Mouse (Mus musculus) lung, adult 2 months (tissue): ENCODE measurements around the gene Slc2a1. TPM values are rescaled to one million over a fixed set of nuclear protein-coding genes. Genes with fewer than 3 reads are reported as not detected.
A peak's percentile ranks its signal among the peaks of the same experiment; 100 is the strongest.

Source experiments
- DNase-seq: peaks from one replicate; pipeline ENCODE4 v3.0.0; 2022
- H3K4me1 ChIP-seq: fragments of 200-500 bp; 2 replicates; pipeline ENCODE4 v1.6.1; 2011; ENCODE audit warnings: low read length; ENCODE audit not compliant: control insufficient read depth, insufficient read depth
- H3K4me3 ChIP-seq: fragments of 200-500 bp; replicated peaks from 2 replicates; pipeline ENCODE3; 2011; ENCODE audit warnings: low read depth, mild to moderate bottlenecking, control low read depth, low read length; ENCODE audit errors: extremely low read depth
- CTCF ChIP-seq: fragments of 200-500 bp; IDR thresholded peaks from 2 replicates; pipeline ENCODE4 v1.5.1; 2011; ENCODE audit warnings: mild to moderate bottlenecking, low read length, control low read depth; ENCODE audit not compliant: insufficient read depth
- POLR2A ChIP-seq: fragments of 200-500 bp; IDR thresholded peaks from 2 replicates; pipeline ENCODE4 v1.6.1; 2011; ENCODE audit warnings: low read depth, mild to moderate bottlenecking, control low read depth, low read length, borderline replicate concordance; ENCODE audit errors: extremely low read depth
- WGBS: fragments of 180-500 bp; shearing (Covaris S2); methylation state at CpG from one replicate; pipeline ENCODE4 v1.1.7; 2018; 5-methylcytosine and 5-hydroxymethylcytosine counted together
- polyA plus RNA-seq: library from polyadenylated mRNA; depleted of rRNA; stranded (reverse); fragments of >200 nt; gene quantifications from 2 replicates; pipeline ENCODE4 v1.2.3, GENCODE M21; 2012

Gene Slc2a1
- polyA plus RNA-seq, 1 experiment: 39.0 TPM

GRCm38 (mm10) chr4:119141191-119141590 is 32.7 kb downstream of the Slc2a1 start:
- no peak for DNase-seq
- Histone ChIP-seq H3K4me1 (no peaks in the 10 kb centered on the region), H3K4me3 (no peak overlapping the region)
- no peak for TF ChIP-seq POLR2A
- no peak for TF ChIP-seq CTCF
- 56% methylated on average over 10 of the region's 10 CpGs for WGBS

GRCm38 (mm10) chr4:119142230-119142871 is 33.8 kb downstream of the Slc2a1 start:
- 34% methylated on average over 24 of the region's 24 CpGs for WGBS
- Histone ChIP-seq H3K4me1 (no peaks in the 10 kb centered on the region), H3K4me3 (no peak overlapping the region)
- no peak for DNase-seq
- no peak for TF ChIP-seq POLR2A
- TF ChIP-seq CTCF: peak; percentile 49; the same call in 1 of the 2 replicates

DNA sequence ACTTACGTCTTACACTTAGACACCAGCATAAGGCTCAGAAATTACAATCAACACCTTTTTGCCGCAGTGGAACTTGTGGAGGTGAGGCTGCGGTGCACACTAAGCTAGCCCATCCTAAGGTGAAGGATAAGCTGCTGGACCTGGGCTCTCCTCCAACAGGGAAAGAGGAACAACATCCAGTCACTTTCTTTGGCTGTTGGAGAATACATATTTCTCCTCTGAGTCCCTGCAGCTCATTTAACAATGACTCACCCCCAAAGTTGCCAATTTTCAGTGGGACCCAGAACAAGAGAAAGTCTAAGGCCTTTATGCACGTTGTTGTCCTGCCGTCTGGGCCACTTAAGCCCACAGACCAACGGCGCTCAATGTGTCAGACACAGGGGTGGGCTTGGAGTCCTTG is 38.3 kb downstream of the Slc2a1 start:
- WGBS: 75% methylated on average over 7 of the region's 7 CpGs
- no peak for DNase-seq

GRCm38 (mm10) chr4:119147347-119147746 is 38.8 kb downstream of the Slc2a1 start:
- 80% methylated on average over 5 of the region's 5 CpGs for WGBS
- TF ChIP-seq CTCF: no peak
- no peak overlapping the region for H3K4me3 ChIP-seq

More for the DNA sequence above, 38.3 kb downstream of the Slc2a1 start:
- TF ChIP-seq CTCF: no peak
- no peak for TF ChIP-seq POLR2A
- H3K4me3 ChIP-seq: no peak overlapping the region
- H3K4me1 ChIP-seq: no peaks in the 10 kb centered on the region

GRCm38 (mm10) chr4:119148741-119149140 is 40.2 kb downstream of the Slc2a1 start:
- WGBS: 62% methylated on average over 11 of the region's 11 CpGs
- TF ChIP-seq POLR2A (no peak), CTCF (no peak)
- H3K4me1 ChIP-seq: no peaks in the 10 kb centered on the region
- DNase-seq: no peak
- H3K4me3 ChIP-seq: no peak overlapping the region

More at GRCm38 (mm10) chr4:119147347-119147746, 38.8 kb downstream of the Slc2a1 start:
- no peak for DNase-seq
- H3K4me1 ChIP-seq: no peaks in the 10 kb centered on the region

GRCm38 (mm10) chr4:119157186-119157585 is 48.7 kb downstream of the Slc2a1 start:
- DNase-seq: peak; percentile 69
- TF ChIP-seq CTCF: peak; percentile 33
- no peak for TF ChIP-seq POLR2A
- WGBS: 29% methylated on average over 2 of the region's 2 CpGs

GRCm38 (mm10) chr4:119157891-119158290 is 49.4 kb downstream of the Slc2a1 start:
- WGBS: 56% methylated on average over 5 of the region's 5 CpGs
- DNase-seq: peak; percentile 18
- TF ChIP-seq POLR2A (no peak), CTCF (no peak)

More at GRCm38 (mm10) chr4:119157186-119157585, 48.7 kb downstream of the Slc2a1 start:
- Histone ChIP-seq H3K4me3 (no peak overlapping the region), H3K4me1 (no peaks in the 10 kb centered on the region)

DNA sequence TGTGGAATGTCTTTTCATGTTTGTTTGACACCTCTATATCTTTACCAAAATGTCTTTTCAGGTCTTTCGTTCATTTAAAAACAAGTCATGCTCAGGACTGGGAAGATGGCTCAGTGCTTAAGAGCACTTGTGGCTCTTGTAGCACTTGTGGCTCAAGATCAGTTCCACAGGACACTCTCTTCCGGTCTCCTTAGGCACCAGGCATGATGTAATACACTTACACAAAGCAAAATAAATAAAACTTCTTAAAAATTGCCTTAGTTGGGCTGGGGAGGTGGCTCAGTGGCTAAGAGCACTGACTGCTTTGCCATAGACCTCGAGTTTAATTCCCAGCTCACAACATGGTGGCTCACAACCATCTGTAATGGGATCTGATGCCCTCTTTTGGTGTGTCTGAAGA is 52.8 kb downstream of the Slc2a1 start:
- TF ChIP-seq POLR2A (no peak), CTCF (no peak)
- Histone ChIP-seq H3K4me1 (no peaks in the 10 kb centered on the region), H3K4me3 (no peak overlapping the region)
- WGBS: 56% methylated on average over 3 of the region's 3 CpGs
- no peak for DNase-seq

More at GRCm38 (mm10) chr4:119157891-119158290, 49.4 kb downstream of the Slc2a1 start:
- H3K4me3 ChIP-seq: no peak overlapping the region
- H3K4me1 ChIP-seq: no peaks in the 10 kb centered on the region

DNA sequence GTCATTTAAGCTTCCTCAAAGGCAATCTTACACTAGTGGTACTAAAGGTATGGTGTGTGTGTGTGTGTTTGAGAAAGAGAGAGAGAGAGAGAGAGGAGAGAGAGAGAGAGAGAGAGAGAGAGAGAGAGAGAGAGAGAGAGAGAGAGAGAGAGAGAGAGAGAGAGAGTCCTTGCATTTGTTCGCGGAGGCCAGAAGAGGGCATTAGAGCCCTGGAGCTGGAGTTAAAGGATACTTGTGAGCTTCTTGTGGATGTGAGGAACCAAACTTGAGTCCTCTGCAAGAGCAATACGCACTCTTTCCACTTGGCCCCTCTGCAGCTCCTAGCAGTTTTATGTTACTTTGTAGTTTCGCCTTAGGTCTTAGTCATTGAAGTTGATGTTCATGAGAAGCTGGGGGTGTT is 54.5 kb downstream of the Slc2a1 start:
- Histone ChIP-seq H3K4me1 (no peaks in the 10 kb centered on the region), H3K4me3 (no peak overlapping the region)
- no peak for DNase-seq
- TF ChIP-seq POLR2A (no peak), CTCF (no peak)
- WGBS: 72% methylated on average over 4 of the region's 4 CpGs

GRCm38 (mm10) chr4:119165916-119166315 is 57.4 kb downstream of the Slc2a1 start:
- no peak for DNase-seq
- Histone ChIP-seq H3K4me3 (no peak overlapping the region), H3K4me1 (no peaks in the 10 kb centered on the region)
- whole genome bisulfite sequencing: 50% methylated on average over 7 of the region's 7 CpGs
- TF ChIP-seq CTCF (no peak), POLR2A (no peak)

DNA sequence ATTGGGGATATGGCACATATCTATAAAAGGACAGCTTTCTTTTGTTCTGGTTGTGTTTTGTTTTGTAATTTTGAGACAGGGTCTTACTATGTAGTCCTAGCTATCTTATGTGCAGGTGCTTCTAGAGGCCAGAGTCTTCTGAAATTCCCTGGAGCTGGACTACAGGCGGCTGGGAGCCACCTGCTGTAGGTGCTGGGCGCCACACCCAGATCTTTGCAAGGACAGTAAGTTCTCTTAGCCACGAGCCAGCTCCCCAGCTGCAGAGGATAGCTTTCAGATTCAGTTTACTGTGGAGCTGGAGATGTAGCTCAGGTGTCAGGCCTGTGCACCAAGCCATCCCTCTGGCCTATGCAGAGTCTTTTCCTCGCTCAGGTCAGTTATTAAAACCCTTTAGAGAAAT is 58.6 kb downstream of the Slc2a1 start:
- WGBS: 85% methylated on average over 4 of the region's 4 CpGs
- DNase-seq: no peak
- H3K4me3 ChIP-seq: no peak overlapping the region
- H3K4me1 ChIP-seq: no peaks in the 10 kb centered on the region
- TF ChIP-seq POLR2A (no peak), CTCF (no peak)

- WGBS: 2% methylated on average over 4 of the region's 4 CpGs
- TF ChIP-seq CTCF (peak; percentile 59; the same call in 1 of the 2 replicates), POLR2A (no peak)
- DNase-seq: peak; percentile 72
Observed at GRCm38 (mm10) chr4:119167663-119168062, 59.2 kb downstream of the Slc2a1 start.

More at GRCm38 (mm10) chr4:119167663-119168062, 59.2 kb downstream of the Slc2a1 start:
- Histone ChIP-seq H3K4me1 (no peaks in the 10 kb centered on the region), H3K4me3 (no peak overlapping the region)
